Mouse (Mus musculus): ENCODE results near the gene Prox1.

Prox1 gene

DNA sequence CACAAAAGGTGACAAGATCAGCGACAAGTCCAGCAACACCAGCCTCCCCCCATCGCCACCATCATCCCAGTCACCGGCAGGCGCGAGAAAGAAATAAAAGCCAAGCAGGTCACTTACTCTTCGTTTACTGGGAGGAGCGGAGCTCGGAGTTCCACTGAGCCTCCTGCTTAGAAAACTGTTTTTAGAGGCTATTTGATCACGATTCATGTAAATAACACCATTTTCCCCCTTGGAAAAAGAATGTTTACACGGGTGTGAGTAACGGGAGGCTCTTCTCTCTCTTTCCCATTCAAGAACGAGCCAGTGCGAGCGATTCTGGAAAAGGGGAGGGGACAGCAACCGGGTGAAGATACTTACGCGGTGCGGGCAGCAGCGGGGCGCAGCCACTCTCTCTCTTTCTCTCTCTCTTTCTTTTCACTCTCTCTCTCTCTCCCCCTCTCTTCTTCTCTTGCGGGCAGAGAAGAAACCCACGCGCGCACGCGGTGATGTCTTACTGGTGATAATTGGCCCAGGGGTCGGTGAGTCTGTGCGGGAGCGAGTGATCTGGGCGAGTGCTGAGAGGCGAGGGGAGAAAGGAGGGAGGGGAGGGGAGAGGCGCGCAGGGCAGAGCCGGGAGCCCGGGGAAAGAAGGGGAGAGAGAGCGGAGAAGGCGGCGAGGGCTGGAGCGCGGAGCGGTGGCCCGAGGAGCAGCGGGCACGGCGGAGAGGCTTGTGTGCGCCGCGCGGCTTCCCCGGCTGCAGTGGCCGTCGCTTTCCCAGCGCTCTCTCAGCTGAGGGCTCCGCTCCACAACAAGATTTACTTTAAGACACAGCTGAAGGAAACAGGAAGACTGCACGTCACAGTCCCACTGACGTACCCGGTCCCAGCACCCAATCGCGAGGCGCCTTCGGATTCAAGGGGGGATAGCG is at the start of gene Prox1:
Gene Prox1, minus strand, starts transcription at position 804 of the 908 bp plus-strand sequence.
- DNase-seq (ENCODE audit: low spot score in 2 of 2): peak; percentile 22 to 46

DNA sequence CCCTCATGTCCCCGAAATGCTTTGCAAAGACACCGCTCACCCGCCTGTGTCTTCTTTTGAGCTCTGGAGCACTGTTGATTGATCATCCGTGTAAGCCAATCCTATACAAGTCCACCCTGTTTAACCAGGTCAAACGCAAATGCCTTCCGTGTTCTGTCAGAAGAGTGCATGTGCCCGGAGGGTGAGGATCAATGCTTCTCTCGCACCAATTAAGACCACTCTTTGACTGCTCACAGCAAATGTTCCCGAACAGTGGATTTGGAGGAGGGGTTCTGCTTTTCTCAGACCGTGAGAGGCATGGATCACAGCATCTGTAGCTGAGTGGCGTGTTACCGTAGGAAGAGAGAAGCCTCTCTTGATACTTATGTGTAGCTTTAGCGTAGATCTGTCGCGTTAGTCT is 46.1 kb upstream of the Prox1 start:
- DNase-seq (ENCODE audit: low spot score in 2 of 2): no peak

DNA sequence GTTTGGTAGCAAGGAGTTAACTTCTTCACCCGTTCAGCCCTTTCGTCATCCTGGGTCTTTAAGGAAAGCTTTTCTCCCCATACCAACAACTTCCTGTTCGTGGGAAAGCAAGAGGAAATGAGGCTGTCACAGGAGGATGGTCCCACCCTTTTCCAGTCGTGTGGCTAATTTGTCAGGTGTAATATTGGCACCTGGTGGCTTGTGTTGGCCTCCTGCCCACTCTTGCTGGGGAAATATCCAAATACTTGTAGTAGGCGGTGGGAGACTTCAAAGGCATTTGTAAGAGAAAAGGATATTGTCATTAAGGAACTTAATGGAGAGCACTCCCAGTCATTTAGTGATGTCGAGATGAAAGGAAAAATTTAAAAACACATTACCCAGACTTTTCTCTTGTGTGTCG is 44.1 kb upstream of the Prox1 start:
- DNase-seq (ENCODE audit: low spot score in 2 of 2): no peak

DNA sequence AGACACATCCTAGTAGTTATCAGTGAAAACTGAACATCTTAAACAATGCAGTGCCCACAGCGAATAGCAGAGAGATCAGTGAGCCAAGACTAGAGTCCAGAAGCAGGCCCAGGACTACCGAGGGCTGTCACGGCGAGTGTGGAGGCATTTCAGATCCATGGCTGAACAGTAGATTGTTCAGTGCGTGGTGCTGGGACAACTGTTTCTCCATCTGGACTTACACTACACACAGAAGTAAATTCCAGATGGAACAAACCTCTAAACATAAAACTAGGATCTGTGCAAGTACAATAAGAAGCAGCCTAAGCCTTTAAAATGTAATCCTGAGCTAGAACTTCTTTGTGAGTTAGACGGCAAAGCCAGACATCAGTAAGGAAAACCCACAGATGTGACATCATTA is 42.7 kb upstream of the Prox1 start:
- no peak for DNase-seq (ENCODE audit: low spot score in 2 of 2)

DNA sequence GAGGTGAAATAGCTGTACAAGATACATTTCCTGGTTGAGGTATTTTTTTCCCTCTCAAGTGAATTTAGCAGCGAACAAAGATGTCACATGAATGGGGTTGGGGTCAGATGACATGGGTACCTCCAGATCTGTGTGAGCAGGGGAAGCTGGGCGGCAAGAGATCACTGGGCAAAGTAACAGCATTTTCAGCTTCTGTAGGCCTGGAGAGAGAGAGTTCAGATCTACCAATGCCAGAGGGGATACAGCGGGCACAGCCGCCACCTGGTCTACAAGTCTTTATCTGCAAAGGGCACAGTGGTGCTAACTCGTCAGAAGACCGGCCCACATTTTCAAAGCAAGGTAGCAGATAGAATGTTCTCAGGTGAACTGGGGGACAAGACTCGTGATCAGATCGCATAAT is 36.7 kb upstream of the Prox1 start:
- no peak for DNase-seq (ENCODE audit: low spot score in 2 of 2)

DNA sequence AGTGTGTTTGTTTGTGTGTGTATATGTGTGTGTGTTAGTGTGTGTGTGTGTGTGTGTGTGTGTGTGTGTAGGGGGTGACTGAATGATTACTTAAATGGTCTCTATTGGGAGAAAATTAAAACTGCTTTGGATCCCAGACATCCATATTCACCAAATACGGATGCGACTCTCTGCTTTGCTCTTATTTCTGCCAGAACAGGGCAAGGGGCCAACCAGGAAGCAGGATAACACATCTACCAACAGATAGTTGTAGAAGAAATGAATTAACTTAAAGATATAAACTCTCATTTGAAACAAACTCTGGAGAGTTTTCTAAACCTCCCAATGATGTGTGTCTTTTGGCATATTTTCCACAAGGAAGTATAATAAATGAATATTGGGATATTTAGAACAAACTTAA is 35.2 kb upstream of the Prox1 start:
- no peak for DNase-seq (ENCODE audit: low spot score in 2 of 2)

DNA sequence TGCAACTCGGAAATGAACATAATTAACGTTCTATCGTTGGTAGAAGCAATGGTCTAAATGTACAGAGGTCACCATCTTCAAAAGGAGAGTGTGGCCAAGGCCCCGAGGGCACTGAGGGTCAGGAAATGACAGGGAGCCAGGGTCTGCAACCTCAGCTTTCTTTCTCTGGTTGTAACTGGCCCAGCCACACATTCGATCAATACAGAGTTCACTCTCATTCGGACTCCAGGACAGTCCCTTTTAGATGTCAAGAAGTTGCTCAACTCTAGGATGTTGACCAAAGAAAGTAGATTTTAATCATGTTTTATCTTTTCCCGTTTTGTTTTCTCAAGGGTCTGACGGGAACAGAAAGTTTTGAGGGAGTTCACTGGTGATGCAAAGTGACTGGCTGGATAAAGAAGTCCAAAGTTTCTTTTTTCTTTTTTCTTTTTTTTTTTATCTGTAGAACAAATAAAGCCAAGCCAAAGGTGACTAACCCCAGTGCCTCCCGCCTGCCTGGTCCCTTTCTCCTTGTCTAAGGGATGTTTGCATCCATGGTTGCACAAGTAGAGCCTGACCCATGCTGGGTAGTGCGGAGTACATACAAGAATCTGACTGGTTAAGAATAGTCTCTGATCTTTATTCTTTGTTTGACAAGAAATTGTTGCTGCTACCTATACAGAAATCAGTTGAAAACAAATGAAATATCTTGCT is 34.0 kb upstream of the Prox1 start:
- DNase-seq (ENCODE audit: low spot score in 2 of 2): no peak

DNA sequence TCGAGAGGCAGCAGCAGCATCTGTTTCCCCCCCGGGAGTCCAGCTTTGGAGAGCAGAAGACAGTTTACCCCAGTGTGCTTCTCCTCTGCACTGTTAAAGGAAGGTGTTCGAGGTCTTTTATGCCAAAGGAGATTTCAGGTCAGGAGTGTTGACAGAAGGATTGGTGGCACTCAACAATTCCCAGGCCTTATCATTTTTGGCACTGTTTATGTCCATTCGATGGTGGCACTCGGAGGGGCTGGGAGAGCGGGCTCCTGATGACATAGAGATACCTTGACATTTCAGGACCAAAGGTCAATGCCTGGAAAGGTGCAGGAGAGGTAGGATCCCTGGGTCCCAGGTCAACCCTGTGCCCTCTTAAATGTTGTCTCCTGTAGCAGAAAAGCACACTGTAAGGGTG is 31.2 kb upstream of the Prox1 start:
- no peak for DNase-seq (ENCODE audit: low spot score in 2 of 2)

DNA sequence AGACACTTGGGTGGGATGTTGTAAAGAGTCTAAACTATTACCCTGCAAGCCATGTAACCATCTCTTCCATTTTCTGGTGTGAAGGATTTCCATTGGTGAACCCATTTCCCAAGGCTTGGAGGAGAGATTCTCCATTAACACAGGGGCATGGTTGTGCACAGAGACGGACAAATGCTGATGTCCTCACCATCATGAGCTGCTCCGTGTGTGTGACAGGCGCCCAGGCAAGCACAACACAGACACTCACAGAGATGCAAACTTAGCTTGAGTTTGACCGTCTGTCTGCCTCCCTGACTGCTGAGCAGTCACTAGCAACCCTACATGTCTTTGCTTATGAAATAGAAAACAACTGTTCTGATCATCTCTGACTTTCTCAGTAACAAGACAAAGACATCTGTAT is 30.5 kb upstream of the Prox1 start:
- no peak for DNase-seq (ENCODE audit: low spot score in 2 of 2)

DNA sequence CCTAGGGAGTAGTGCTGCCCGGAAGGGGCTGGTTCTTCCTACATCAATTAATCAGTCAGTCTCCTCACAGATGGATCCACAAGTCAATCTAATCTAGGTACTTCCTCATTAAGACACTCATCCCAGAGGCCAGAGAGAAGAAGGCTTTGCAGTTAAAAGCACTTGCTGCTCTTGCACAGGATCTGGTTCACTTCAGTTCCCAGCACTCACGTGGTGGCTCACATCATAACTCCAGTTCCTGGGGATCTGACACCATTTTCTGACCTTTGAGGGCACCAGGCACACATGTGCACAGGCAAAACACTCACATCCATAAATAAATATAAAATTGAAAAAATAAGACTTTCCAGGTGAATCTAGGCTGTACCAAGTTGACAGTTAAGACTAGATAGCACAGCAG is 27.7 kb upstream of the Prox1 start:
- DNase-seq (ENCODE audit: low spot score in 2 of 2): no peak

DNA sequence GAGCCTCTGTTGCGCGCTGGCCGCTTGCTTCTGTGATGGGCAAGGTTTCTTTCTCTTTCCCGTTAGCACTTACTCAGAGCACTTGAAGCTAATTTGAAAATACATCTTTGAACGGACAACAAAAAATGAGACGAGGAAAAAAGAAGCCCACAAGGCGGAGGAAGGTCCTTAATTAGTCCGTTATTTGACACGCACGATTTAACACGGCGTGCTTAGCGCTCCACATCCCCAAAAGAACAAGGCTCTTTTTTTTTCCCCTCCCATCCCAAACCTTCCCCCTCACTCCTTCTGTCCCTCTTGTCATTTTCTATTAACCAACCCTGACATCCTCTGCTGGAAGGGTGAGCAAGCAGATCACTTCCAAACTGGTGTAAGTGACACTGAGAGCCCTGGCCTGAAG is 21.5 kb upstream of the Prox1 start:
- no peak for DNase-seq (ENCODE audit: low spot score in 2 of 2)

DNA sequence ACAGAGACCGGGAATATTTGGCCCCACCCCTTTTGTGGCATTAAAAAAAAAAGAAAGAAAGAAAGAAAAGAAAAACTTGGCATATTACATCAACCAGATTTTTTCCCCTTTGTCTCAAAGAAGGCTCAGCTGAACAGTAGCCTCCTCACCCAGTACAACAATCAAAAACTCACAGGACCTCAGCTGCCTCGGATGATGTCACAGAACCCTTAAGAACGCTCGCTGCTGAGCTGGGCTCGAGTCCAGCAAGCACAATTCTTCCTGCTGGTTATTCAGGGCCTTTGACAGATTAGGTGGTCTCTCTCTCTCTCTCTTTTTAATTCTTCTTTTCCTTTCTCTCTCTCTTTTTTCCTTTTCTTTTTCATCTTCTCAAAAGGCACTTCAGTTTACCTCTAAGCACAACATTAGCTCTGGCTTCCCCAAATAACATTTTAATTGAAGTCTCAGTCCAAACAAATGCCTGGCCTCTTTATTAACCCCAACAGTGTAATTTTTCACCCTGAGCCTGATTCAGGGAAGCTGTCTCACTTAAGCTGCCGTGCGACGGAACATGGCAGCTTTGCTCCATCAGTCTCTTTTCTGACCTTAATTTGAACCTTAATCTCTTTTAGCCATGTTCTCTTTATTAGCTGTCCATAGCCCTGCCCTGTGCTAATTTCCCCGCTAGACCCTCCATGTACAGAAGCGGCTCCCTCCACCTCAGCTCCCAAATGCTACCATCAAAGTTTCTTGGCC is 19.9 kb upstream of the Prox1 start:
- DNase-seq (ENCODE audit: low spot score in 2 of 2): no peak

DNA sequence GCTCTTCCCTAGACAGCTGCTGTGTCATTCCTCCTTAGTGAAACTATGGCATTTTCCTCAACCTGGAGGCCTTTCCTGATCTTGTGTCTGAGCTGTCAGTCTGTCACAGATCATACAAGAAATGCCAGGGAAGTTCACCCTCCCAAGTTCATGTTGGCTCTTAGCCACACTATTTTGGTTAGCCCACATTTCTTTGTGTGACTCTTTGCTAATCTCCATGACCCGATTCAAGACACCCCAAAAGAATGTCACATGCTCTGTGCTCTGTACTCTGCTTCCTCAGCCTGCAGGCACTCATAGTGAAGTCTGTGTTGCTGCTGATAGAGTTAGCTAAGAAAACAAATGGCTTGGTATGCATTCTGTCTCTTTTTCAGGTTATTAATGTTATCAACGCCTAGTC is 18.6 kb upstream of the Prox1 start:
- DNase-seq (ENCODE audit: low spot score in 2 of 2): no peak

DNA sequence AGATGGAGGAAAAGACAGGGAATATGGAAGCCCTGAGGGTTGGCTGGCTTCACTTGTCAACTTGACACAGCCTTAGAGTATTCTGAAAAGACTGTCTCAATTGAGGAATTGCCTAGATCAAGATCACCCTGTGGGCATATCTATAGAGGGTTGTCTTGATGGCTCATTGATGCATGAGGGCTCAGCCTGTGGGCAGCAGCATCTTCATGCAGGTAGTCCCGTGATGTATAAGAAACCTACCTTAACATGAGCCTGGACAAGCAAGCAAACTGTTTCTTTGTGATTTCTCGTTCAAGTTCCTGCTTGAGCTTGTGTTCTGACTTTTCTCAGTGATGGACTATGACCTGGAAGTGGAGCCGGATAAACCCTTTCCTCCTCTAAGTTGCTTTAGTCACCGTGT is 15.8 kb upstream of the Prox1 start:
- no peak for DNase-seq (ENCODE audit: low spot score in 2 of 2)

DNA sequence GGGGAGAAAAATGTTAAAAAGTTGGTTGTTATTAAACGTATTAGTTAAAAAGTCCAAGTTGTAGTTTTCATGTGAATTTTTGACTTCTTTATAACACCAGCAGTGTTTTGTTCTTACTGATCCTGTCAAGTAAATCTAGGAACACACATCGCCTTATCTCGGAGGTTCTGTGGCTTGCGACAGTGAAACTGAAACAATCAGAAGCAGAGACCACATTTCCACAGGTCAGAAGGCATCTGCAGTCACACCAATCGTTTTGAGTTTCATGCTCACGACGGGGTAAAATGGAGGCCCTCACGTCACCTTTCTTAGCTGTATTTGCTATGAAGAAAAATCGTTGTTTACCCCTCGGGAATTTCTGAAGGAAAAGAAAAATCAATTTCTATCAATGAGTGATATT is 14.8 kb upstream of the Prox1 start:
- no peak for DNase-seq (ENCODE audit: low spot score in 2 of 2)

DNA sequence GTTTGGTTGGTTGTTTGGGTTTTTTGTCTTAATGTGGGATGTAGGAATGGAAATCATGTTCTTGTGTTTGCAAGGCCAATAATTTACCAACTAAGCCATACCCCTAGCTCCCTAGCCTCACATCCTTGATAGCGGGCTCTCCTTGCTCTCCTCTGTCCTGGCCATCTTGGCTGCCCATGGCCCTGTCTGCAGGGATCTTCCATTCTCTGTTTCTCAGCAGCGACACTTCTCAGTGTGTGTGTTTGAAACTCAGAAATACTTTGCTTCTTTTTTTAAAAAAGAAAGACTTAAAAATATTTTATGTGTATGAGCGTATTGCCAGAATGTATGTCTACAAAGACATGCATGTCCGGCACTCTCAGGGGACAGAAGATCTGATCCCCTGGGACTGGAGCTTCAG is 13.1 kb upstream of the Prox1 start:
- DNase-seq (ENCODE audit: low spot score in 2 of 2): no peak

DNA sequence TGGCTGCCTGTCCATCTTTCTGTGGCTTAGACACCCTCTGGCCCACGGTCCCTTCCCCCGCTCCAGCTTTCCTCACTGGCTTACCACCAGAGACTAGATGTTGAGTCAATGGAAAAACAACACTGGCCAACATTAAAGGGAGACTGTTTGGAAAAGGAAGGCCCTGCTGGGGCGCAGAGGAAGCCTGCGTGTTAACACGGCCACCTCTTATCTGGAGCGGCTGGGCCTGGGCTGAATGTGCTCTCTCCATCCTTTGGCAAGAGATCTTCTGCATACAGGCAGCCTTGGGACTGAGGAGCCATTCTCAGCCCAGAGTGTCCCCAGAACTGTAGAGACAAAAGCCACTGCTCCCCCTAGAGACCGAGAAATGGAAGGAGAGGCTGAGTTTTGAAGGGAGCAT is 11.3 kb upstream of the Prox1 start:
- DNase-seq (ENCODE audit: low spot score in 2 of 2): no peak

DNA sequence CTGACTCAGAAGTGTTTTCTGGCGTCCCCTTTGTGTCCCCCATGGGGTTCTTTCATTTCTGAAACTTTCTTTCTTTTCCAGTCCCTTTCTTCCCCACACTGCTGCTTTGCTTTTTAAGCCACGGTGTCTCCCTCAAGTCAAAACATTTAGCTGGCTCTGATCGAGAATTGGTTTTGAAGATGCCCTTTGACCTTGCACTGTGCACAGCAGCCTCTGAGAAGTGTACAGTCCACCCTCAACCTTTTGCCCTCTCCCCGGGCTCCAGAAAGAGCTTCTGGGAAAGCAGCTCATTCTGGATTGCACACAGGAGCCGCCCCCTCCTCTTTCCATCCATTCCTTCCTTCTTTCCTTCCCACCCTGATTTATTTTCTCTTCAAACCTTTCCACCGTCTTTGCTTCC is 10.3 kb upstream of the Prox1 start:
- DNase-seq (ENCODE audit: low spot score in 2 of 2): no peak

DNA sequence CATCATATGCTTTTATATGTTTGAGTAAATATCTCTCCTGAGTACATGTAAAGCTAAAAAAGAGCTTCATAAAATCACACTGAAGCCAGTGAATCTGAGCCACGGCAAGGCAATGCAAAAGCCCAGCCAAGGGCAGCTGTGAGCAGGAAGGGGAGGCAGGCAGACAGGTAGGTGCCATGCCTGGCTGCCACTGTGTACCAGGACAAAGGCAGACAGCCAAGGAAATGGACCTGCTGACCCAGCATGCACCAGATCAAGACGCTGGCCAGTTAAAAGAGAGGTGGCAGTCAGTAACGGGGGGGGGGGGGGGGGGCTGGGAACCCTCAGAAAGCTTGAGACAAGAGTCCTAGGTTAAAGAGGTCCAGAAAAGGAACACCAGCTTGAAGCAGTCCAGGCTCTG is 6.4 kb upstream of the Prox1 start:
- no peak for DNase-seq (ENCODE audit: low spot score in 2 of 2)

DNA sequence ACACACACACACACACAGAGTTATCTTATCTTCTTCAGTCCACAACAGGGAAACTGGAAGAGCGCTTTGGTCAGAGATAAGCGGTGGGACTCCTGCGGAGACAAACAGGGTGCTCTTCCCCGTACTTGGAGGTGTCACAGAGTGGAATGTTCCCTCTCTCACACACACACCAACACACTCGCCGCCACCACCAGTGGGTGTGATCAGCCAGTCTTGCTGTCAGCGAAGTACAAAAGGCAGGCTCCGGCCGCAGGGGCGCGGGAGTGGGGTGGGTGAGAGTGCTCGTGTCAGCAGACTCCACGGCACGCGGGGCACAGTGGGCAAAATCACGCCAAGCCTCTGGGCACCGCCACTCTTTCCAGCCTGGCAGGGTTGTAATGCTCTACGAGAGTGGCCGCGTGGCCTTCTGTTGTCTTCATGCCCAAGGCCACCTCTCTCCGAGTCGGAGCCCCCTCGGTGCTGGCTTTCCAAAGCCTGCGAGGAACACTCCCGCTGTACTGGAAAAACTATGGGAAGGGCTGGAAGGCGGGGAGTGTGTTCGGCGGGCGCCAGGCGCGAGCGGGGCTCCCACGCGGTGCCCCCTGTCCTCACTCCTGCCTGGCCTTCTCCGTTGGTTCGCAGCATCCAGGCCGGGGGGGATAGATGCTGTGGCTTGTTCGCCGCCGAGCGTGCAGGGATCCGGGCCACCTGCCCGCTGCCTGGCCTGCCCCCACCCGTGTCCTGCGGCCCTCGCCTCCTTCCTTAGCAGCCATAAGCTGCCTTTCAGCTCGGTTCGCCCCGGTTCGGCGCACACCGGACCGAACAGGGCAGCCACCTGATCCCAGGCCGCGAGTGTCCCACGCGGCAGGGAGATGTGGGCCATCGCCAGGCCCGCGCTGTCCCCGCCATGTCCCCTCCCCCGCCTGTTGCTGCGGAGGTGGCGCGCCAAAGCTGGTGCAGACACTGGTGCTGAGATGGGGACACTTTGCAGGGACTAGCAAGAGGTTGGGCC is 4.5 kb upstream of the Prox1 start:
- peak in 1 of 2 experiments; percentile 7 for DNase-seq (ENCODE audit: low spot score in 2 of 2)

DNA sequence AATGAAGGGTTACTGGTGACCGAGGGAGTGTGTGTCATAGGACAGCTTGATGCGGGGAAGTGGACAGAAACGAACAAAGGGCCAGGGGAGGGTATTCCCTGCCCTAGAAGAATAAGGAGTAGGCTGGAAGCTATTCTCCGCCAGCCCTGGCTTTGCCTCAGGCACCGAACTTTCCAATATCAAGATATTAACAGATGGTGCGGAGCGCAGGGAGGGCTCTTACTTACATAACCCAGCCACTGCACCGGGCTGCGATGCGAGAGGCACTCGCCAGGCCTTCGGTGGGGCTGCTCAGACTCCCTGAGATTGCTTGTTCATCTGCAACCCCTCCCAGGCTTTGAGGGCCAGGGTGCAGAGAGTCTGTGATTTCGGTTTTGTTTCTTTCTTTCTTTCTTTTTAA is 3.7 kb upstream of the Prox1 start:
- DNase-seq (ENCODE audit: low spot score in 2 of 2): peak in 1 of 2 experiments; percentile 25
